9 mouse cellular contexts compared by ENCODE assay signal in the genomic region with DNA sequence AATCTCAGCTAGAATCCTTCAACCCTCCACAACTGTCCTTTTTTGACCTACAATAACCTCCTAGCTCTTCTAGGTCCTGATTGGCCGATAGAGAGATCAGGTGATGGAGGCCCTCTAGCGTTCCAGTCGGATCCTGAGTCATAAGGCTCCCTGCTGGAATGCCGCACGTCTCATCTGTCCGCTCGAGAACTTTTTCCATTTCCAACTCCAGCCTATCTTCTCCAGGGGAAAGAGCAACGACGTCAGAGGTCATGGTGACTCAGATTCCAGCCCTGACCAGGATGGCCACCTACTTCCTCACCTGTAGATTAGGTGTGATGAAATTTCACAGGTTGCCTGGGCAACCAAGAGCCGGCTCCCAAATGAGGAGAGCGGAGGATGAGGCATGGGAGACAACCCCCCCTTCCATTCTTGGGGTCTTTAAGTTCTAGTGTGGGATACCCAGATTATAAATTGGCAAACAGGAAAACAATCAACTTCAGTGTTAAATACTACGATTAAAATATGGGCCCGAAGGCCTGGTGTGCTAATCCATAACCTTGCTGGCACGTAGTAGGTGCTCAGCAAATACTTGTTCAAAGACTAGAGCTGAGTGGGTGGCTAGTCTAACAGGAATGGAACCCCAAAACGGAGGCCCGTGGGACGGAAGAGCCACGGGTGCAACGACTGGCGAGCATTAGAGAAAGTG. TPM values are rescaled to one million over a fixed set of nuclear protein-coding genes. Genes with fewer than 3 reads are reported as not detected.
DNase-seq lines count a peak whose midpoint lies in the region; ATAC-seq and TF ChIP-seq lines count a peak whose summit lies in the region.
"Had no signal": no experiment of that assay in that cellular context is flagged by ENCODE, and none has a peak within 500 bp of the region (broad histone marks: within the 10 kb centered on the region; RNA-seq: fewer than 3 reads in every experiment).

No protein-coding gene starts in this region.

- WGBS in embryonic facial prominence, embryonic 15.5 days, result 14% methylated on average over 20 of the region's 20 CpGs
- WGBS in heart, embryonic 13.5 days, result 11% methylated on average over 20 of the region's 20 CpGs
- WGBS in kidney, embryonic 16.5 days, result 21% methylated on average over 20 of the region's 20 CpGs
- 14% methylated on average over 20 of the region's 20 CpGs for WGBS in lung, embryonic 14.5 days

- no peaks in the 10 kb centered on the region for H3K79me2 ChIP-seq in C2C12 (ENCODE audit: control insufficient read depth, insufficient read depth)

- peaks cover 20% of the 10 kb centered on the region for H3K4me1 ChIP-seq in embryonic facial prominence, embryonic 15.5 days
- peaks cover 35% of the 10 kb centered on the region for H3K4me1 ChIP-seq in heart, embryonic 13.5 days
- H3K4me1 ChIP-seq in kidney, embryonic 16.5 days (ENCODE audit: insufficient read depth, low read length), result peaks cover 22% of the 10 kb centered on the region
- H3K4me1 ChIP-seq in lung, embryonic 14.5 days (ENCODE audit: insufficient read depth), result peaks cover 10% of the 10 kb centered on the region; the same call in 1 of the 2 replicates

- ATAC-seq in activated CD4-positive, CD25-positive, alpha-beta regulatory T cell, adult 4 months, result peak; percentile 17
- peak; percentile 55; the same call in 1 of the 2 replicates for ATAC-seq in embryonic facial prominence, embryonic 15.5 days (ENCODE audit: insufficient number of reproducible peaks, low FRiP score, low TSS enrichment, low read depth)
- ATAC-seq in heart, embryonic 13.5 days (ENCODE audit: extremely low read depth, insufficient number of reproducible peaks, low FRiP score, low TSS enrichment), result peak; percentile 43; the same call in 1 of the 2 replicates
- ATAC-seq in kidney, embryonic 16.5 days (ENCODE audit: low FRiP score, low TSS enrichment), result peak; percentile 18; the same call in 1 of the 2 replicates
- peak; percentile 57 for ATAC-seq in lung, embryonic 14.5 days (ENCODE audit: insufficient read depth)
- peak; percentile 31 for ATAC-seq in neutrophil, adult 5-6 weeks (ENCODE audit: extremely low read depth, insufficient number of reproducible peaks, low FRiP score, poor library complexity, severe bottlenecking)

- H3K27ac ChIP-seq in embryonic facial prominence, embryonic 15.5 days (replicated peaks), result peak overlapping the region; percentile 87
- H3K27ac ChIP-seq in heart, embryonic 13.5 days (replicated peaks), result peak overlapping the region; percentile 94
- H3K27ac ChIP-seq in kidney, embryonic 16.5 days (ENCODE audit: low read length), result peak overlapping the region; percentile 89
- peak overlapping the region; percentile 87 for H3K27ac ChIP-seq in lung, embryonic 14.5 days (ENCODE audit: low read depth)

- DNase-seq in lung, embryonic 14.5 days, result peak; percentile 82
- peak; percentile 48 for DNase-seq in urinary bladder, adult 2 months (ENCODE audit: low spot score)

- no peaks in the 10 kb centered on the region for H3K79me3 ChIP-seq in C2C12 (ENCODE audit: low read depth)

- H3K36me3 ChIP-seq in C2C12 (ENCODE audit: control insufficient read depth, insufficient read depth), result no peaks in the 10 kb centered on the region
- no peaks in the 10 kb centered on the region for H3K36me3 ChIP-seq in embryonic facial prominence, embryonic 15.5 days
- no peaks in the 10 kb centered on the region for H3K36me3 ChIP-seq in heart, embryonic 13.5 days
- H3K36me3 ChIP-seq in kidney, embryonic 16.5 days (ENCODE audit: insufficient read depth, low read length), result no peaks in the 10 kb centered on the region
- H3K36me3 ChIP-seq in lung, embryonic 14.5 days (ENCODE audit: insufficient read depth), result no peaks in the 10 kb centered on the region

- no peaks in the 10 kb centered on the region for H3K9me3 ChIP-seq in embryonic facial prominence, embryonic 15.5 days (replicated peaks)
- no peaks in the 10 kb centered on the region for H3K9me3 ChIP-seq in heart, embryonic 13.5 days
- H3K9me3 ChIP-seq in kidney, embryonic 16.5 days (ENCODE audit: low read length), result no peaks in the 10 kb centered on the region
- H3K9me3 ChIP-seq in lung, embryonic 14.5 days (ENCODE audit: low read depth, low read length), result no peaks in the 10 kb centered on the region

- H3K9ac ChIP-seq in embryonic facial prominence, embryonic 15.5 days, result peak overlapping the region; percentile 71
- H3K9ac ChIP-seq in heart, embryonic 13.5 days, result peak overlapping the region; percentile 96
- H3K9ac ChIP-seq in kidney, embryonic 16.5 days (replicated peaks; ENCODE audit: low read length), result peak overlapping the region; percentile 86
- peak overlapping the region; percentile 90 for H3K9ac ChIP-seq in lung, embryonic 14.5 days

- peak overlapping the region; percentile 97 for H3ac ChIP-seq in C2C12 (ENCODE audit: control insufficient read depth, insufficient read length, low read depth)

- H3K4me3 ChIP-seq in C2C12 (ENCODE audit: insufficient read depth, poor library complexity, severe bottlenecking), result peak overlapping the region; percentile 43
- H3K4me3 ChIP-seq in embryonic facial prominence, embryonic 15.5 days (replicated peaks), result peak overlapping the region; percentile 64
- H3K4me3 ChIP-seq in heart, embryonic 13.5 days, result peak overlapping the region; percentile 77
- peak overlapping the region; percentile 66 for H3K4me3 ChIP-seq in kidney, embryonic 16.5 days (ENCODE audit: low read length)
- H3K4me3 ChIP-seq in lung, embryonic 14.5 days (ENCODE audit: low read depth, low read length), result peak overlapping the region; percentile 63

- no peaks in the 10 kb centered on the region for H3K27me3 ChIP-seq in C2C12 (ENCODE audit: control insufficient read depth, insufficient read depth, insufficient read length)
- H3K27me3 ChIP-seq in embryonic facial prominence, embryonic 15.5 days, result no peaks in the 10 kb centered on the region
- H3K27me3 ChIP-seq in heart, embryonic 13.5 days (replicated peaks), result no peaks in the 10 kb centered on the region
- no peaks in the 10 kb centered on the region for H3K27me3 ChIP-seq in kidney, embryonic 16.5 days (ENCODE audit: insufficient read depth, low read length)
- no peaks in the 10 kb centered on the region for H3K27me3 ChIP-seq in lung, embryonic 14.5 days (ENCODE audit: insufficient read depth, low read length)

- peak overlapping the region; percentile 95 for H3K4me2 ChIP-seq in embryonic facial prominence, embryonic 15.5 days (replicated peaks)
- H3K4me2 ChIP-seq in heart, embryonic 13.5 days, result peak overlapping the region; percentile 89
- peak overlapping the region; percentile 95 for H3K4me2 ChIP-seq in kidney, embryonic 16.5 days (replicated peaks; ENCODE audit: low read depth, low read length)
- peak overlapping the region; percentile 99 for H3K4me2 ChIP-seq in lung, embryonic 14.5 days

- TF ChIP-seq CTCF in C2C12 (IDR thresholded peaks at IDR 0.05; ENCODE audit: control insufficient read depth, insufficient read depth, insufficient read length), result no peak
- TF ChIP-seq CTCF in lung, embryonic 14.5 days (IDR thresholded peaks at IDR 0.05; ENCODE audit: low read depth), result peak; percentile 27; the same call in 1 of the 2 replicates

TF ChIP-seq in C2C12, 6 proteins besides CTCF, POLR2A, EP300 and RAD21:
- TF ChIP-seq MYOG (IDR thresholded peaks at IDR 0.05; ENCODE audit: control insufficient read depth, extremely low read depth, insufficient read length) (no peak), USF1 (IDR thresholded peaks at IDR 0.05; ENCODE audit: low read depth) (peak; percentile 93)

RNA-seq across cellular contexts. Expression of gene Tmco4, which starts 0.4 kb away (rescaled TPM):
- polyA plus RNA-seq in C2C12 (2012; fragmentation: generic; extraction: Trizol), result 1.8 TPM
- 10 to 100 TPM; 19.1 to 32.4 TPM for polyA plus RNA-seq in activated CD4-positive, CD25-positive, alpha-beta regulatory T cell, adult 4 months (2017; shearing (Covaris generic))
- polyA plus RNA-seq in embryonic facial prominence, embryonic 15.5 days (2015; fragmentation: Nextera tagmentation; extraction: Ambion mirVana), result 4.9 and 6.4 TPM in 2 replicates
- 4.8 and 5.6 TPM in 2 replicates for polyA plus RNA-seq in heart, embryonic 13.5 days (2015; fragmentation: Nextera tagmentation; extraction: Ambion mirVana)
- polyA plus RNA-seq in kidney, embryonic 16.5 days (2015; fragmentation: Nextera tagmentation; extraction: Ambion mirVana), result 8.8 and 8.9 TPM in 2 replicates
- polyA plus RNA-seq in lung, embryonic 14.5 days (2014; fragmentation: Nextera tagmentation; extraction: Ambion mirVana), result 2.6 and 3.7 TPM in 2 replicates
- 16.5 and 22.1 TPM in 2 replicates for total RNA-seq in neutrophil, adult 5-6 weeks (2017)
- polyA plus RNA-seq in urinary bladder, adult 2 months (2012; rRNA removed), result 28.8 and 31.0 TPM in 2 replicates

RNA-seq across cellular contexts. Expression of gene Rnf186, which starts 5.4 kb away (rescaled TPM):
- not detected for polyA plus RNA-seq in C2C12 (2012; fragmentation: generic; extraction: Trizol)
- not detected for polyA plus RNA-seq in activated CD4-positive, CD25-positive, alpha-beta regulatory T cell, adult 4 months (2017; shearing (Covaris generic))
- 0.43 TPM in 1 of 2 replicates, not detected in the other for polyA plus RNA-seq in embryonic facial prominence, embryonic 15.5 days (2015; fragmentation: Nextera tagmentation; extraction: Ambion mirVana)
- polyA plus RNA-seq in heart, embryonic 13.5 days (2015; fragmentation: Nextera tagmentation; extraction: Ambion mirVana), result not detected in 2 replicates
- 9.8 and 11.0 TPM in 2 replicates for polyA plus RNA-seq in kidney, embryonic 16.5 days (2015; fragmentation: Nextera tagmentation; extraction: Ambion mirVana)
- 0.24 and 0.69 TPM in 2 replicates for polyA plus RNA-seq in lung, embryonic 14.5 days (2014; fragmentation: Nextera tagmentation; extraction: Ambion mirVana)
- not detected in 2 replicates for total RNA-seq in neutrophil, adult 5-6 weeks (2017)
- 0.43 and 0.61 TPM in 2 replicates for polyA plus RNA-seq in urinary bladder, adult 2 months (2012; rRNA removed)
- total RNA-seq: layer of hippocampus, adult 18-20 months had no signal

RNA-seq across cellular contexts. Expression of gene Otud3, which starts 58.5 kb away (rescaled TPM):
- 9.2 TPM for polyA plus RNA-seq in C2C12 (2012; fragmentation: generic; extraction: Trizol)
- polyA plus RNA-seq in activated CD4-positive, CD25-positive, alpha-beta regulatory T cell, adult 4 months (2017; shearing (Covaris generic)), result under 1 TPM in 1 of 2 experiments, not detected in 1; 0.66 TPM
- 4.0 and 4.1 TPM in 2 replicates for polyA plus RNA-seq in embryonic facial prominence, embryonic 15.5 days (2015; fragmentation: Nextera tagmentation; extraction: Ambion mirVana)
- 2.7 and 3.8 TPM in 2 replicates for polyA plus RNA-seq in heart, embryonic 13.5 days (2015; fragmentation: Nextera tagmentation; extraction: Ambion mirVana)
- polyA plus RNA-seq in kidney, embryonic 16.5 days (2015; fragmentation: Nextera tagmentation; extraction: Ambion mirVana), result 3.0 and 3.6 TPM in 2 replicates
- 3.0 and 3.2 TPM in 2 replicates for polyA plus RNA-seq in lung, embryonic 14.5 days (2014; fragmentation: Nextera tagmentation; extraction: Ambion mirVana)
- total RNA-seq in neutrophil, adult 5-6 weeks (2017), result 19.8 and 23.3 TPM in 2 replicates
- 5.0 and 7.0 TPM in 2 replicates for polyA plus RNA-seq in urinary bladder, adult 2 months (2012; rRNA removed)

Comparison
In these comparisons a context has a peak if more than half of its experiments do, and no peak if none do; other contexts are left out.
1. Peak in every context shown above with its lines: DNase-seq, ATAC-seq, H3K4me3 ChIP-seq and H3K27ac ChIP-seq.